Mouse (Mus musculus) hindbrain, embryonic 14.5 days (tissue): Measurements from ENCODE around the gene Pdia3. TPM values are rescaled to one million over a fixed set of nuclear protein-coding genes. Genes with fewer than 3 reads are reported as not detected.
"Not testable (repeated sequence)": the region's sequence is repeated elsewhere in the genome, so short reads cannot be mapped to it uniquely, and the experiment has no call there.

ENCODE experiments used
- ATAC-seq: fragments of 200-750 bp; cut with Nextera tagmentation; 2 replicates; pipeline ENCODE4 v1.8.0; 2017; ENCODE audit warnings: moderate number of reproducible peaks, mild to moderate bottlenecking, moderate TSS enrichment, moderate library complexity; ENCODE audit not compliant: low FRiP score
- DNase-seq: peaks from one replicate; pipeline ENCODE4 v3.0.0-alpha.2; 2015; ENCODE audit warnings: low spot score
- H3K27ac ChIP-seq: fragments of 300-500 bp; sonication (generic); 2 replicates; pipeline ENCODE4 v1.5.1; 2014; ENCODE audit warnings: mild to moderate bottlenecking, moderate library complexity
- H3K27me3 ChIP-seq: fragments of 300-500 bp; sonication (generic); 2 replicates; pipeline ENCODE4 v1.6.1; 2014; ENCODE audit warnings: mild to moderate bottlenecking, low read length, mixed read lengths; ENCODE audit not compliant: control insufficient read depth, insufficient read depth
- H3K36me3 ChIP-seq: fragments of 300-500 bp; sonication (generic); replicated peaks from 2 replicates; pipeline ENCODE4 v1.6.1; 2014; ENCODE audit not compliant: control insufficient read depth, insufficient read depth
- H3K4me1 ChIP-seq: fragments of 300-500 bp; sonication (generic); replicated peaks from 2 replicates; pipeline ENCODE4 v1.6.1; 2014; ENCODE audit warnings: antibody characterized with exemption, low read length, mixed read lengths; ENCODE audit not compliant: control insufficient read depth, insufficient read depth
- H3K4me2 ChIP-seq: fragments of 300-500 bp; sonication (generic); replicated peaks from 2 replicates; pipeline ENCODE4 v1.6.1; 2014; ENCODE audit warnings: mild to moderate bottlenecking, moderate library complexity
- H3K4me3 ChIP-seq: fragments of 300-500 bp; sonication (generic); replicated peaks from 2 replicates; pipeline ENCODE4 v1.5.1; 2014; ENCODE audit warnings: mild to moderate bottlenecking, low read length
- H3K9ac ChIP-seq: fragments of 300-500 bp; sonication (generic); 2 replicates; pipeline ENCODE4 v1.6.1; 2014
- H3K9me3 ChIP-seq: fragments of 300-500 bp; sonication (generic); 2 replicates; pipeline ENCODE4 v1.6.1; 2016; ENCODE audit warnings: low read length; ENCODE audit not compliant: control insufficient read depth
- WGBS: fragments of 180-500 bp; shearing (Covaris S2); extraction: QIAGEN DNeasy Blood & Tissue Kit; methylation state at CpG from one replicate; pipeline ENCODE4 v1.1.7; 2014; 5-methylcytosine and 5-hydroxymethylcytosine counted together
- microRNA-seq: library from miRNA; unstranded; fragments of <30 nt; microRNA quantifications from one replicate; pipeline ENCODE4, GENCODE M21; 2016
- polyA plus RNA-seq: library from polyadenylated mRNA; unstranded; fragments of >200 nt; fragmentation: Nextera tagmentation; extraction: Ambion mirVana; gene quantifications from 2 replicates; pipeline ENCODE4 v1.2.1, GENCODE M21; 2014

The Pdia3 gene
- polyA plus RNA-seq, 1 experiment from 2014 or later: 268 TPM

- WGBS: 34% methylated on average over 8 of the region's 8 CpGs
- H3K9ac ChIP-seq: no peak overlapping the region
- DNase-seq (no peak), ATAC-seq (no peak)
- no peaks in the 10 kb centered on the region for H3K27me3 ChIP-seq
- H3K4me2 ChIP-seq: 0 out of 2 replicates have a peak overlapping the region, but pooled peaks have one; percentile 1
- no peaks in the 10 kb centered on the region; the same call in 1 of the 2 replicates for H3K4me1 ChIP-seq
- H3K4me3 ChIP-seq: no peak overlapping the region
- no peaks in the 10 kb centered on the region for H3K36me3 ChIP-seq
- no peak overlapping the region for H3K27ac ChIP-seq
- no peaks in the 10 kb centered on the region for H3K9me3 ChIP-seq
These were observed 70.0 kb downstream of the Pdia3 start for GRCm38 (mm10) chr2:121483576-121483975.

DNA sequence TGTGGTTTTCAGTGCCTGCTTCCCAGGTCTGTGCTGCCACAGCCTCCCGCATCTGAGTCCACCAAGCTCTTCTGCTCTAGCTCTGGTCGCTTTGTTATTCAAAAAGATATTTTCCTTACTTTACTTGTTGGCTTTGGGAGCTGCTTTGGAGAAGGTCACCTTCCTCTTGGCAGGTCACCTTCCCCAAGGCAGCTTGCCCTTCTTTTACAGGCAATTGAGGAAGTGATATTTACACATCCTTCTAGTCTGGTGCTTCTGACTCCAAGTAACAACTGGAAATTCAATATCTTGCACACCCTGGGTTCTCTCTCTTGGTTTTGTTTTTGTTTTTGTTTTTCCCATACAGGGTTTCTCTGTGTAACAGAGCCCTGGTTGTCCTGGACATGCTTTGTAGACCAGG lies 70.8 kb downstream of the Pdia3 start:
- not testable (repeated sequence) for H3K9me3 ChIP-seq, H3K27ac ChIP-seq, H3K27me3 ChIP-seq, H3K4me3 ChIP-seq, H3K36me3 ChIP-seq, H3K4me2 ChIP-seq, H3K9ac ChIP-seq, DNase-seq, H3K4me1 ChIP-seq, ATAC-seq
- 83% methylated on average over 1 of the region's 2 CpGs for WGBS

Small RNA genes lying within 50 kb of the gene (microRNA-seq; reads per million reads assigned to microRNA genes)
- not detected for gene Gm22953

Other genes starting within 250 kb of the Pdia3 start
- gene Tubgcp4, start 243.1 kb upstream of the Pdia3 start, polyA plus RNA-seq: 43.3 and 43.7 TPM in 2 replicates
- 6.6 and 7.7 TPM in 2 replicates for gene Zscan29, start 242.7 kb upstream of the Pdia3 start, polyA plus RNA-seq
- gene Trp53bp1, start 142.4 kb upstream of the Pdia3 start, polyA plus RNA-seq: 165 and 170 TPM in 2 replicates
- 50.1 and 57.2 TPM in 2 replicates for gene Map1a, start 124.2 kb upstream of the Pdia3 start, polyA plus RNA-seq
- gene Ppip5k1, start 58.4 kb upstream of the Pdia3 start, polyA plus RNA-seq: 18.6 and 19.3 TPM in 2 replicates
- gene Ckmt1, start 56.1 kb upstream of the Pdia3 start, polyA plus RNA-seq: 90.5 and 103 TPM in 2 replicates
- gene Strc, start 26.6 kb upstream of the Pdia3 start, polyA plus RNA-seq: not detected in 2 replicates
- gene Catsper2, start within 50 bp of the Pdia3 start, polyA plus RNA-seq: 2.9 and 3.1 TPM in 2 replicates
- gene Ell3, start 30.5 kb downstream of the Pdia3 start, polyA plus RNA-seq: 1.5 and 2.6 TPM in 2 replicates
- gene Serf2, start 35.4 kb downstream of the Pdia3 start, polyA plus RNA-seq: 315 and 365 TPM in 2 replicates
- gene Hypk, start 39.5 kb downstream of the Pdia3 start, polyA plus RNA-seq: 71.9 and 90.2 TPM in 2 replicates
- 0.68 and 0.96 TPM in 2 replicates for gene Serinc4, start 43.0 kb downstream of the Pdia3 start, polyA plus RNA-seq
- 65.0 and 69.0 TPM in 2 replicates for gene Mfap1b, start 60.3 kb downstream of the Pdia3 start, polyA plus RNA-seq
- 23.1 and 25.3 TPM in 2 replicates for gene Mfap1a, start 92.9 kb downstream of the Pdia3 start, polyA plus RNA-seq
- 3.2 and 3.8 TPM in 2 replicates for gene Wdr76, start 92.9 kb downstream of the Pdia3 start, polyA plus RNA-seq